Mouse (Mus musculus): ENCODE data around the gene Tcerg1l. TPM values are rescaled to one million over a fixed set of nuclear protein-coding genes. Genes with fewer than 3 reads are reported as not detected.

Gene Tcerg1l
- 0.10 and 0.29 TPM in 2 replicates for polyA plus RNA-seq (2015; fragmentation: Nextera tagmentation; extraction: Ambion mirVana)

DNA sequence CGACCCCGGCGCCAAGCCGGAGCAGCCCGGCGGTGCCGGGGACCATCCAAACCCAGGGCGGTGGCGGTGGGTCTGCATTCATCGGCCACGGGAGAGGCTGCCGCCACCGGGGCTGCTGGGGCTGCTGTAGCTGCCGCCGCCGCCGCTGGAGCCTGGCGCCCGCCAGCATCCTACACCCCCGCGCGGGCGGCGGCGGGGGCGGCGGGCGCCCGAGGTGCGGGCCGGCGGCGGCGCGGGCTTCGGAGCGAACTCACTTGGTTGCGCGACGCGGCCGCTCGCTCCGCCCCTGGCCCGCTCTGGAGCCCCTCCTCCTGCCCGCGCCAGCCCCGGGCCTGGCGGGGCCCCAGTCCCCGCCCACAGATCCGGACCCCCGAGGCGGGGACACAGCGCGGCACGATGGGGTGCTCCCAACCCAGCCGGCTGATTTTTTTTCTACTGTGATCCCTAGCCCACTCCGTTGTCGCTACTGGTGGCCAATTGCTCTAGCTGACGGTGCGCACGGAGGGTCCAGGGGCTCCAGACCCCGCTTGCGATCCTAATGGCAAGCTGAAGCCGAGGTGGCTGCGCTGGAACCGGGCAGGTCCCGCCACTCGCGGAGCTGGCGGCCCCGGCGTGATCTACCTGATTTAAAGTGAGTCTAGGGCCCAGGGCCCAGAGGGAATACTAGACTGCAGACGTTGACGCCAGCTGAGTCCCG, at the start of gene Tcerg1l:
Tcerg1l (minus strand) TSS at position 246 of the 697 bp plus-strand sequence.
- Histone ChIP-seq H3K36me3 (no peaks in the 10 kb centered on the region), H3K27me3 (peaks cover 60% of the 10 kb centered on the region), H3K4me2 (peak within 1 kb of the TSS; percentile 77), H3K9ac (no peak within 1 kb of the TSS), H3K4me1 (replicated peaks) (peaks cover 15% of the 10 kb centered on the region), H3K4me3 (peak within 1 kb of the TSS; percentile 47), H3K27ac (no peak within 1 kb of the TSS), H3K9me3 (replicated peaks) (no peaks in the 10 kb centered on the region)
- ATAC-seq (replicated peaks; ENCODE audit: insufficient number of reproducible peaks, insufficient read depth, low FRiP score, low read depth), result no peak
- under 1% methylated on average over 61 of the region's 76 CpGs for WGBS

DNA sequence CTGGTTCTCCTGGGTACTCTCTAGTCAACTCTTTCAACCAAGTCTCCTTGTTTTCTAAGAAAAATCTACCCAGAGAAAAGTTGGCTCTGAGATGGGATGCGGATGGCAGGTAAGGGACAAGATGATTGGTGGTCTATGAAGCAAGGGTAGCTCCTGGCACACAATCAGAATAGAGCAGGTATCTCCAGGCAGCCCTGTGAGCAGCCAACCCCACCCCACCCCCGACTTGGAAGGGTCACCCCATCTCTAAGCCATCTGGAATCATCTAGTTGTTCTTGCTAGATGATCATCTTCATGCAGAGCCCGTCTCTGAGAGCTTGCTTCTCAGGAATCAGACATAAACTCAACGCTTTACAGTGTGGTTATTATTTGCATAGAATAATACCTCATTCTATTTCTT, 44.6 kb upstream of the Tcerg1l start:
- no peaks in the 10 kb centered on the region for H3K4me1 ChIP-seq (replicated peaks)
- no peaks in the 10 kb centered on the region for H3K27me3 ChIP-seq
- no peak overlapping the region for H3K27ac ChIP-seq
- WGBS, result 57% methylated on average over 4 of the region's 4 CpGs
- H3K36me3 ChIP-seq, result no peaks in the 10 kb centered on the region
- H3K9me3 ChIP-seq (replicated peaks), result no peaks in the 10 kb centered on the region
- H3K4me2 ChIP-seq, result no peak overlapping the region
- ATAC-seq (replicated peaks; ENCODE audit: insufficient number of reproducible peaks, insufficient read depth, low FRiP score, low read depth), result no peak
- H3K4me3 ChIP-seq, result no peak overlapping the region
- H3K9ac ChIP-seq, result no peak overlapping the region

- H3K4me3 ChIP-seq, result no peak overlapping the region
- H3K4me2 ChIP-seq, result no peak overlapping the region
Measured at GRCm38 (mm10) chr7:138432541-138432940, 35.0 kb upstream of the Tcerg1l start.

GRCm38 (mm10) chr7:138431456-138431855, 33.9 kb upstream of the Tcerg1l start:
- Histone ChIP-seq H3K4me2 (no peak overlapping the region), H3K36me3 (no peaks in the 10 kb centered on the region), H3K4me3 (no peak overlapping the region), H3K9ac (no peak overlapping the region), H3K27ac (no peak overlapping the region), H3K9me3 (replicated peaks) (no peaks in the 10 kb centered on the region), H3K27me3 (no peaks in the 10 kb centered on the region), H3K4me1 (replicated peaks) (no peaks in the 10 kb centered on the region)
- ATAC-seq (replicated peaks; ENCODE audit: insufficient number of reproducible peaks, insufficient read depth, low FRiP score, low read depth), result no peak

More at GRCm38 (mm10) chr7:138432541-138432940, 35.0 kb upstream of the Tcerg1l start:
- Histone ChIP-seq H3K9me3 (replicated peaks) (no peaks in the 10 kb centered on the region), H3K36me3 (no peaks in the 10 kb centered on the region), H3K4me1 (replicated peaks) (no peaks in the 10 kb centered on the region), H3K9ac (no peak overlapping the region), H3K27me3 (no peaks in the 10 kb centered on the region), H3K27ac (no peak overlapping the region)
- ATAC-seq (replicated peaks; ENCODE audit: insufficient number of reproducible peaks, insufficient read depth, low FRiP score, low read depth), result no peak
- WGBS, result 60% methylated on average over 4 of the region's 4 CpGs

DNA sequence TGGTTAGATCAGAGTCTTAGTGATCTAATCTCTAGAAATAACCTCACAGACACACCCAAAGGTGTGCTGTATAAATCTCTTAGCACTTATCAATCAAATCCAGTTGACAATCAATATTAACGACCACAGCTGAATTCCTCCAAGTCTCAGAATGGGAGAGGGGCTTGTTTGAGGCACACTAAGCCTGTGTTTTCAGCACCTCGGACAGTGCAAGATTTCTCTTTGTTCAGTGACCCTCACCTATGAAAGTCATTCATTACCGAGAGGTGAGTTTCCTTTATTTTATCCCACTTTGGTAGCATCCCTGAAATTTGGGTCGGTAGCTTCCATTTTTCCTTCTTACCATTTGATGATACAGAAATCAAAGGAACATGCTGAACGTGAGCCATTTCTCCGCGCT, 32.4 kb upstream of the Tcerg1l start:
- Histone ChIP-seq H3K4me3 (no peak overlapping the region), H3K4me2 (no peak overlapping the region), H3K27me3 (no peaks in the 10 kb centered on the region), H3K9me3 (replicated peaks) (no peaks in the 10 kb centered on the region), H3K36me3 (no peaks in the 10 kb centered on the region), H3K4me1 (replicated peaks) (no peaks in the 10 kb centered on the region), H3K27ac (no peak overlapping the region), H3K9ac (no peak overlapping the region)
- WGBS, result 57% methylated on average over 7 of the region's 7 CpGs
- no peak for ATAC-seq (replicated peaks; ENCODE audit: insufficient number of reproducible peaks, insufficient read depth, low FRiP score, low read depth)

- H3K36me3 ChIP-seq, result no peaks in the 10 kb centered on the region
- no peaks in the 10 kb centered on the region for H3K9me3 ChIP-seq (replicated peaks)
- no peak overlapping the region for H3K9ac ChIP-seq
- ATAC-seq (replicated peaks; ENCODE audit: insufficient number of reproducible peaks, insufficient read depth, low FRiP score, low read depth), result no peak
- H3K27ac ChIP-seq, result no peak overlapping the region
- 45% methylated on average over 1 of the region's 1 CpGs for WGBS
- no peaks in the 10 kb centered on the region for H3K27me3 ChIP-seq
- no peak overlapping the region for H3K4me3 ChIP-seq
- H3K4me2 ChIP-seq, result no peak overlapping the region
- no peaks in the 10 kb centered on the region for H3K4me1 ChIP-seq (replicated peaks)
Measured at GRCm38 (mm10) chr7:138428826-138429225, 31.3 kb upstream of the Tcerg1l start.

GRCm38 (mm10) chr7:138427441-138427840, 29.9 kb upstream of the Tcerg1l start:
- no peaks in the 10 kb centered on the region for H3K27me3 ChIP-seq
- no peaks in the 10 kb centered on the region for H3K4me1 ChIP-seq (replicated peaks)
- H3K27ac ChIP-seq, result no peak overlapping the region
- no peaks in the 10 kb centered on the region for H3K36me3 ChIP-seq
- no peak overlapping the region for H3K9ac ChIP-seq
- no peak for ATAC-seq (replicated peaks; ENCODE audit: insufficient number of reproducible peaks, insufficient read depth, low FRiP score, low read depth)
- H3K4me2 ChIP-seq, result no peak overlapping the region
- no peaks in the 10 kb centered on the region for H3K9me3 ChIP-seq (replicated peaks)
- no peak overlapping the region for H3K4me3 ChIP-seq
- 40% methylated on average over 3 of the region's 3 CpGs for WGBS

GRCm38 (mm10) chr7:138413496-138413895, 16.0 kb upstream of the Tcerg1l start:
- Histone ChIP-seq H3K27me3 (no peaks in the 10 kb centered on the region), H3K9ac (no peak overlapping the region), H3K4me2 (no peak overlapping the region), H3K27ac (no peak overlapping the region), H3K4me3 (no peak overlapping the region), H3K4me1 (replicated peaks) (no peaks in the 10 kb centered on the region), H3K36me3 (no peaks in the 10 kb centered on the region), H3K9me3 (replicated peaks) (no peaks in the 10 kb centered on the region)
- 71% methylated on average over 5 of the region's 5 CpGs for WGBS
- ATAC-seq (replicated peaks; ENCODE audit: insufficient number of reproducible peaks, insufficient read depth, low FRiP score, low read depth), result no peak

GRCm38 (mm10) chr7:138401641-138402040, 4.1 kb upstream of the Tcerg1l start:
- H3K27me3 ChIP-seq, result peaks cover 48% of the 10 kb centered on the region
- no peak overlapping the region for H3K27ac ChIP-seq
- H3K4me2 ChIP-seq, result no peak overlapping the region
- peaks cover 15% of the 10 kb centered on the region for H3K4me1 ChIP-seq (replicated peaks)
- no peaks in the 10 kb centered on the region for H3K9me3 ChIP-seq (replicated peaks)
- H3K36me3 ChIP-seq, result no peaks in the 10 kb centered on the region
- no peak overlapping the region for H3K4me3 ChIP-seq
- WGBS, result 79% methylated on average over 5 of the region's 5 CpGs
- no peak for ATAC-seq (replicated peaks; ENCODE audit: insufficient number of reproducible peaks, insufficient read depth, low FRiP score, low read depth)
- H3K9ac ChIP-seq, result no peak overlapping the region

GRCm38 (mm10) chr7:138400506-138401272, 3.2 kb upstream of the Tcerg1l start:
- Histone ChIP-seq H3K27me3 (peaks cover 57% of the 10 kb centered on the region), H3K9ac (no peak overlapping the region), H3K4me3 (no peak overlapping the region), H3K4me1 (replicated peaks) (peaks cover 15% of the 10 kb centered on the region), H3K4me2 (no peak overlapping the region), H3K36me3 (no peaks in the 10 kb centered on the region), H3K27ac (no peak overlapping the region), H3K9me3 (replicated peaks) (no peaks in the 10 kb centered on the region)
- ATAC-seq (replicated peaks; ENCODE audit: insufficient number of reproducible peaks, insufficient read depth, low FRiP score, low read depth), result no peak
- WGBS, result 78% methylated on average over 8 of the region's 8 CpGs

GRCm38 (mm10) chr7:138398182-138398793, 758 bp upstream of the Tcerg1l start:
- peak overlapping the region; percentile 77 for H3K4me2 ChIP-seq
- no peak overlapping the region for H3K27ac ChIP-seq
- peaks cover 15% of the 10 kb centered on the region for H3K4me1 ChIP-seq (replicated peaks)
- H3K27me3 ChIP-seq, result peaks cover 60% of the 10 kb centered on the region
- no peaks in the 10 kb centered on the region for H3K9me3 ChIP-seq (replicated peaks)
- ATAC-seq (replicated peaks; ENCODE audit: insufficient number of reproducible peaks, insufficient read depth, low FRiP score, low read depth), result peak; percentile 27; the same call in 1 of the 2 replicates
- no peaks in the 10 kb centered on the region for H3K36me3 ChIP-seq
- no peak overlapping the region for H3K9ac ChIP-seq
- 2% methylated on average over 21 of the region's 21 CpGs for WGBS
- H3K4me3 ChIP-seq, result peak overlapping the region; percentile 47; the same call in 1 of the 2 replicates

Measured in heart, embryonic 15.5 days (tissue).